Mouse (Mus musculus): ENCODE measurements around the gene Met.
A peak's percentile ranks its signal among the peaks of the same experiment; 100 is the strongest.

DNA sequence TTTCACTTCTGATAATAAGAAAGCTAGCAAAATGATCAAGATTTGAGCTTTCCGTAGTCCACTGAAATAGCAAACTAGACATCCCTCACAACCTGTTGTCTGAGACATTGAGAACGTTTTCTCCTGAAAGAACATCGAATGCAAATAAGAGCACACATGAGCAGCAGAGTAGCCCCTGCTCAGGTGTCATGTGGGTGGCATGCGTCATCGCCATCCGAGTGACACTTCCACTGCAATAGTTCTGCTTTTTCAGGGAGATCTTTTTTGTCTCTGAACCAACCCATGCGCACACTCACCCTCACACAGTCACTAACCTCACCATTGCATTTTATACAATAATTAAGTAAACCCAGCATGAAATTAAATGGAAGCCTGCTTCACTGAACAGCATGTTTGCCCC, 78.8 kb downstream of the Met start:
- TF ChIP-seq CTCF (conservative IDR thresholded peaks at IDR 0.05 in 1 of 2, IDR thresholded peaks at IDR 0.05 in 1 of 2; ENCODE audit: low read depth in 2 of 2, low read length in 2 of 2) = no peak
- TF ChIP-seq MAX (IDR thresholded peaks at IDR 0.05; ENCODE audit: low read length) = peak; percentile 54; the same call in 1 of the 2 replicates
- no peak for TF ChIP-seq POLR2A (IDR thresholded peaks at IDR 0.05; ENCODE audit: low read depth, low read length)
- no peak for TF ChIP-seq CHD2 (IDR thresholded peaks at IDR 0.05; ENCODE audit: low read length)
